Mouse (Mus musculus) spleen, adult 2 months (tissue): ENCODE measurements around the gene Rere.

Source experiments
- CTCF ChIP-seq: fragments of 200-500 bp; IDR thresholded peaks from 2 replicates; pipeline ENCODE4 v1.5.1; 2011; ENCODE audit warnings: mild to moderate bottlenecking, inconsistent platforms; ENCODE audit not compliant: insufficient read depth, insufficient read length, insufficient replicate concordance; ENCODE audit errors: extremely low read depth
- POLR2A ChIP-seq: fragments of 200-500 bp; IDR thresholded peaks from 2 replicates; pipeline ENCODE4 v1.6.1; 2011; ENCODE audit warnings: low read depth, low read length, inconsistent platforms

DNA sequence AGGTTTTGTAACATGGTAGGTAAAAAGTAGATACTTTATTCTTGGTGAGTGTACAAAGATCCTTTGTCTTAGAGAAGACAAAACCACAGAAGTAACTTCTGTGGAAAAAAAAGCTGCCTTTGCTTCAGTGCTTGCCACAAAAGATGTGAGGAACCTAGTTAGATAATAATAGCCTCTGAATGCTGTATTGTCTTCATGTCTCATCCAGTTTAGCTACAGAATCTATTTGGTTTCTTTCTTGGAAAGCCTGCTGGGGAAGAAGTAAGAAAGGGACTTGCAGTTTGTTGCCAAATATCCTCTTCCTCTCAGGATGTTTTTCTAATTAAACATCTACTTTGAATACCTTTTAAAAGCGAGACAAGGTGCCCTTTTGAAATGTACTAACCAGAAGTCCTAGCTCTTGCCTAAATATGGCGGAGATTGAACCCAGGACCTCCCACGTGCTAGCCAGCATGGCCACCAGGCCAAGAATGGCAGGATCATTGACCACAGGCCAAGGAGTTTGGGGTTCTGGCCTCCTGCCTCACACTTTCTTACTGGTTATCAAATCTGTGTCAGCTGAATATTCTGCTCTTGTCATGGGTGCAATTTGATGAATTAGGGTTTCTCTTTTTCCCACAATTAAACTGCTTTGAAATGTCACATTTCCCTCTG lies 42.9 kb upstream of the Rere start:
- TF ChIP-seq CTCF (no peak), POLR2A (no peak)
